Mouse (Mus musculus) heart, adult 18-20 months (tissue): ENCODE results near the gene Itih1. TPM values are rescaled to one million over a fixed set of nuclear protein-coding genes. Genes with fewer than 3 reads are reported as not detected.

Experiments
- DNase-seq, 2 experiments: peaks; one replicate each; pipeline ENCODE4 v3.0.0; 2021 to 2022; ENCODE audit warnings: mixed read lengths in 1 of 2
- total RNA-seq, 2 experiments: library from RNA; stranded (reverse); gene quantifications; 2 replicates each; pipeline ENCODE4 v1.2.3; 2021

Gene Itih1
- total RNA-seq, 2 experiments from 2014 or later, result not detected

DNA sequence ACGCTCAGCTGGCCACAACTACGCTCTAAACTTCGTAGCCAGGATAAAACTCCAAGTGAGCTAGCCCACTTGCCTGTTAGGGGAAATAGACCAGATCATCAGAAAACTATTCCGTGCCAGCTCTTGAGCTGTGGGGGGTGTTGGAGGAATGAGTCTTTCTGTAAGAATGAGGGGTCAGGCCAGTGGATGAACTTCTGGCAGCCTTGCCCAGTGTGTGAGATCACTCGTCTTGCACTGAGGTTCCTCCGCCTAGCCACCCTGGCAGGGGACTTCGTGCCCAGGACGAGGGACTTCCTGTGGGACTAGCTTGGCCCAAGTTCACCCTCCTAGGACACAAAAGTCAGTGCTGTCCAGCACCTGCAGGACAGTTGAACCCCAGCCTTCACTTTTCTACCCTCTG lies 38.8 kb downstream of the Itih1 start:
- no peak for DNase-seq

DNA sequence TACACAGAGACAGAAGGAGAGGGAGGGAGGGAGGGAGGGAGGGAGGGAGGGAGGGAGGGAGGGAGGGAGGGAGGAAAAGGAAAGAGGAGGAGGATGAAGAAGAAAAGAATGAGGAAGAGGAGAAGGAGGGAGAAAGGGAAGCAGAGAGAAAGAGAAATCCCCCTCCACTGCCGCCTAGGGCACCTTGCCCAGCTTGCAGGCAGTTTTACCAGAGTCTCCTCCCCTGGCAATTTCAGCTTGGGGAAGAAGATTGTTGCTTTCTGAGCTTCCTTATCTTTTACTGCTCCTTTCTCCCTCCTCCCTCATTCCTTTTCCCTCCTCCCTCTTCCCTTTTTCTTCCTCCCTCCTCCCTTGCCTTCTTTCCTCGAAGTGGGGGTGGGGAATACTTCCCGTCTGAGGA lies 40.1 kb downstream of the Itih1 start:
- DNase-seq, result no peak

DNA sequence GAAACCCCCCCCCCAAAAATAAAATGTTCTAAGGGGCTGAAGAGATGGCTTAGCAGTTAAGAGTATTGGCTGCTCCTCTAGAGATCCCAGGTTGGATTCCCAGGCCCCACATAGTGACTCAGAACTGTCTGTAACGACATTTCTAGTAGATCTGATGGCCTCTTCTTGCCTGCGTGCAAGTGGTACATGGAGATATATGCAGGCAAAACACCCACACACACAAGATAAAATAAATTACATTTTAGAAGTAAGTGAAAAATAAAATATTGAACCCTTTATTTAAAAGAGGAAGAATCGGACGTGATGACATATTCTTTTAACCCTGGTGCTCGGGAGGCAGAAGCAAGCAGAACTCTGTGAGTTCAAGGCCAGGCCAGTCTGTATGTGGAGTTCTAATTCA lies 40.5 kb downstream of the Itih1 start:
- DNase-seq, result no peak

DNA sequence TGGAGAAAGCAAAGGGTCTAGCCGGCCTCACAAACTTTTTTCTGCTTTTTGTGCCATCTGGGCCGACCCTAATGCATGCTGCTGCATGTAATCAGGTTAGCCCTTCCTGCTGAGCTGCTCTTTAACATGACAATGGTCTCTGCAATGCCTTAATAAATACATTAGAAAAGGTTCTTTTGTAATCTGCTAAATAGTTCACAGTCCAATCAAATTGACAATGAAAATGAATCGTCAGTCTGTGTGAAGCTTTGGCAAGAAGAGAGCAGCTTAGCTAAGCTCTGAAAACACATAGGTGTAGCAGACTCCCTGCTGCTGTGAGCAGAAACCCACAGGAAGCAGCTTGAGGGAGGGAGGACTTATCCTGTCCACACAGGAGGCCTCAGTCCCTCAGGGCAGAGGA lies 43.1 kb downstream of the Itih1 start:
- no peak for DNase-seq

DNA sequence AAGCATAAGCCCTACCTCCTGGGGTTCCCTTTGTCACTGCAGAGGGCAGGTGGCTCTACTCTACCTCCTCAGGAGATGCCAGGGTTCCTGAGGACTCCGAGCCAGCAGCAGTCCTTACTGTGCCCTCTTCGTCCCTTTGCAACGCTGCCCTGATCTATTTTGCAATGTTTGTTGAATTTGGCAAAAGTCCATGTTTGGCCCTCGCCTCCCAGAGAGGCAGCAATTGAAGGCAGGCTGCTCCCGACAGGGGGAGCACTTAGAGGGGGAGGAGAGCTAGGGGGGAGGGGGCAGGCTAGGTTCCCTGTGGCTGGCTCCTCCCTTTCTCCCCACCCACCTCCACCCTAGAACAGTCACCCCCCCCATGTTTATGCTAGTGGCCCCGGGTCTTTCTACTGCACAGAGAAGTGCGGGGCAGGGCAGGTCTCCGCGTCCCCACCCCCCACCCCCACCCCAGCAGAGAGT lies 54.8 kb downstream of the Itih1 start:
- peak; percentile 74 to 82 for DNase-seq

DNA sequence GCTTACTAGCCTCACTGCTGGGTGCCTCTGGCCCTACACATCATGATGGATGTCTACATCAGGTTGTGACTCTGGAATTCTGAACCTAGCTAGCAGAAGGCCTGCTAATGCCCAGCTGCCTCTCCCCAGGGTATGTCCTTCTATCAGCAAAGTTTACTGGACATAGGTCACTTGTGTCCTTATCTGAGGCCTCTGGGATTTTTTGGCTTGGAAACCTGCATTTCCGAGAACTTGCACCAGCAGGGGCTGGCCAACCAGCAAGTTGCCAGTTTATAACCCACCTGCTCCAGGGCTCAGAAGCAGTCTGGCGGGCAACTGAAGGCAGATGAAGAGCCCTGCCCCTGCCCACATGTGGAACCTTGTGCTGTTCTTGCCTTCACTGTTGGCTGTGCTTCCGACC lies 56.9 kb downstream of the Itih1 start, which contains the start of gene Itih4:
Itih4 (plus strand) TSS at position 273 of the 400 bp plus-strand sequence.
- DNase-seq, result no peak

DNA sequence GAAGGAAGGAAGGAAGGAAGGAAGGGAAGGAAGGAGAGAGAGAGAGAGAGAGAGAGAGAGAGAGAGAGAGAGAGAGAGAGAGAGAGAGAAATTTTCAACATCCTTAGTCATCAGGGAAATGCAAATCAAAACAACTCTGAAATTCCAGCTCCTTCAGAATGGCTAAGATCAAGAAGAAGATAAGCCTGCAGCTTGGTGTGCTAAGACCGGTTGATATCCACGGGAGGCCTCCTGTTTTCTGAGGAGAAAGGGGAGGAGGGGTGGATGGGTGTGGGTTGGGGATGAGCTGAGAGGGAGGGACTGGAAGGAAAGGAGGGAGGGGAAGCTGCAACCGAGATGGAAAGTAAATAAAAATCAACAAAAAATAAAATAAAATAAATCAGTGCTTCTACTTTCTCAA lies 57.8 kb downstream of the Itih1 start:
- no peak for DNase-seq

DNA sequence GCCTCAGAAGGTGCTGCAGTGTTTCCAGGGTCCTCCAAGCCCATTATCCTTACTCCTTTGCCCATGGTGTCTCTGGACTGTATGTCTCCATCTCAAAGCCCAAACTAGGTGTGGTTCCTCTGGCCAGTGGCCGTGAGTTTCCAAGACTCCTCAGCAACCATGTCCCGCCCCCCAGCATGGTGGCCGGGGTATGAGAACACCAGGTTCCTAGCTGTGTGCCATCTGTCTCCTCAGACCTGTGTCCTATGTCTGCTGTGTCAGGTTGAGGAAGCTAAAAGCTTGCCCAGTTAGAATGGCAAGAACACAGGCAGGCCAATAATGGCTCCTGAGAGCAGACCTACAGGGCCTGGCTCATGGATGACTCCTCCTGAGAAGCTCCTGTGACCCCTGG lies 61.4 kb downstream of the Itih1 start:
- no peak for DNase-seq

DNA sequence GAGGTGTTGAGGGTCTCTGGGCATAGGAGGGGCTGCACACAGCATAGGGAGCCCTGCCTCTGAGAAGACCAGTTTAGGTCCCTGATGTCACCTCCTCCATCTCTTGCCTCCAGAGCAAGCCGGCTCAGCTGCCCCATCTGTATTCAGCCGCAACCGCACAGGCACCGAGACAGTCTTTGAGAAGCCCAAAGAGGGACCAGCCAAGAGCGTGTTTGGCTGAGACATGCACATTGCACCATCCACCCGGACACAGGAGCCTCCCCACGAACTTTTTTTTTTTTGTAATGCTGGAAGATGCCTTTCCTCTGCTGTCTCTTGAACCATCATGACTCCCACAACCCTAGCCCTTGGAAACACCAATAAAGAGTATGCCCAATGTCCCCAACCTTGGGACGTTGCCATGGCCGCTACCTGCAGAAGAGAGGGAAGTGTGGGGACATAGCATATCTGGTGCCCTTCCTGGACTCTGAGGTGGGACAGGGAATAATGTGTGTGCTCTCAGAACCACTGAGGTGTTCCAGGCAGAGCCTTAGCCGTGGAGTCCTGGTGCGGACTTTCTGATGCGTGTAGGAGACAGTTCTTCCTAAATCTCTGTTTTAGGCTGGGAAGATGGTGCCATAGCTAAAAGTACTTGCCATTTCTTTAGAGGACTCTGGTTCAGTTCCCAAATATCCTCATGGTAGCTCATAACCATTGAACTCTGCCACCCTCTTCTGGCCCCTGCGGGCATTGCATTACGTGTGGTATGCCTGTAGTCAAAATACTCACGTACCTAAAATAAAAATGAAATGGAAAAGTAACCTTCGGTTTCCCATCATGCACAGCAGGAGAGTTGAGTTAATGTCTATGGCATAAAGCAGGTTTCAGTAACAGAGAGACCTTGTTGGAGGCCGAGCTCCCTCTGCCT lies 62.0 kb downstream of the Itih1 start:
- peak; percentile 66 to 91 for DNase-seq

DNA sequence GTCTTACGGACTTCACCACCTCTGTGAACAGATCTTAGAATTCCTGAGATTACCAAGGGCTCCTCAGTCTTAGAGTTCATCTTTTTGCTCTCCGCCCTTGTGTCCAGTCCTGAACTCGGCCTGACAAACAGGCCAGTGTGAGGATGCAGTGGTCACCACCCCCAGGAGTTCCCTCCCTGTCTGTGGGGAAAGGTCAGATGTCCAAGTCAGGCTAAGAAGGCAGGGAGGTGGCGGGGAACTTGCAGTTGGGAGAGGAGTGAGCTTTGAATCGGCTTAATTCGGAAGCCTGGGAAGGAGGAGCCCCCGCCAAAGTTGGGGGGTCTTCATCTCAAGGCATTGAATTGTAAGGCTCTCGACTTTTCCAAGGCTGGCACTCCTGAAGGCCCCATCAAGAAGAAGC lies 62.8 kb downstream of the Itih1 start:
- no peak for DNase-seq

DNA sequence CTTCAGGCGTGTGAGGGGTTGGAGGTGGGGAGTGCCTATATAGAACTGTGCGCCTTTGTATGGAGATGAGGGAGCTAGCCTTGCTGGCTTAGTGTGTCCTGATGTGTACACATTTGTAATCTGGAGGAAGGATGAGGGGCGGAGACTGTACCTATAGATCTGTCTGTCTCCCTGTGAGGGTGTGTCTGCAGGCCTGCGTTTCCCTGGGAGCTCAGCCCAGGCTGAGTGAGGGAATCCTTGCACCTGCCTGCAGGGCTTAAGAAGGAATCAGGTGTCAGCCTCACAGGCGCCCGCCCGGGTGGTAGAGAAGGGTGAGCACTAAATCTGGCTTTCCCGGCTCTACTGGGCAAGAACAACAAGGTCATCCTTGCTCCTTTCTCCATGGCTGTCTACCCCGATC lies 63.3 kb downstream of the Itih1 start:
- DNase-seq, result no peak

Other genes with a start within 250 kb of the Itih1 start
- gene Sfmbt1, start 228.4 kb downstream of the Itih1 start, total RNA-seq, result 10 to 100 TPM; 12.8 to 14.3 TPM
- 1 to 10 TPM; 6.0 to 8.5 TPM for gene Tmem110, start 117.7 kb downstream of the Itih1 start, total RNA-seq
- gene Mustn1, start 64.1 kb downstream of the Itih1 start, total RNA-seq, result 10 to 100 TPM; 12.5 to 14.4 TPM
- gene Itih4, start 56.8 kb downstream of the Itih1 start, total RNA-seq, result 1 to 10 TPM; 3.1 to 7.9 TPM
- under 1 TPM; 0.27 to 0.69 TPM for gene Itih3, start 19.5 kb downstream of the Itih1 start, total RNA-seq
- gene Nek4, start 8.1 kb upstream of the Itih1 start, total RNA-seq, result 1 to 10 TPM; 4.8 TPM
- gene Glt8d1, start 58.1 kb upstream of the Itih1 start, total RNA-seq, result 10 to 100 TPM; 19.8 to 22.5 TPM
- gene Spcs1, start 58.4 kb upstream of the Itih1 start, total RNA-seq, result 100 to 1,000 TPM; 132 to 138 TPM
- gene Pbrm1, start 75.8 kb upstream of the Itih1 start, total RNA-seq, result 10 to 100 TPM; 51.7 to 57.7 TPM
- 10 to 100 TPM; 23.9 to 25.9 TPM for gene Gnl3, start 75.9 kb upstream of the Itih1 start, total RNA-seq
- gene Smim4, start 185.7 kb upstream of the Itih1 start, total RNA-seq, result 10 to 100 TPM; 74.5 to 87.4 TPM
- gene Nt5dc2, start 187.8 kb upstream of the Itih1 start, total RNA-seq, result 10 to 100 TPM; 19.2 TPM
- 10 to 100 TPM; 63.2 to 64.1 TPM for gene Stab1, start 225.4 kb upstream of the Itih1 start, total RNA-seq